Mouse (Mus musculus) MEL (cell line): ENCODE measurements around the gene Slmap. TPM values are rescaled to one million over a fixed set of nuclear protein-coding genes. Genes with fewer than 3 reads are reported as not detected.

Source experiments
- DNase-seq: peaks from one replicate; pipeline ENCODE4 v3.0.0; 2011; ENCODE audit warnings: low read depth, low spot score
- H3K27ac ChIP-seq: 2 replicates; pipeline ENCODE4 v1.5.1; 2012; ENCODE audit warnings: low read depth, mild to moderate bottlenecking, control low read depth, low read length, moderate library complexity; ENCODE audit not compliant: control insufficient read depth
- H3K27me3 ChIP-seq, 2 experiments: fragments of 150-350 bp in 1 of 2; sonication (generic) in 1 of 2; 2 replicates each; pipeline ENCODE4 v1.6.1; 2012; ENCODE audit warnings: low read length in 2 of 2, mild to moderate bottlenecking in 2 of 2, improper control_type of control experiment in 1 of 2, moderate library complexity in 1 of 2; ENCODE audit not compliant: insufficient read depth in 2 of 2, control insufficient read depth in 1 of 2
- H3K36me3 ChIP-seq, 2 experiments: 2 replicates each; pipeline ENCODE4 v1.6.1; 2012 to 2014; ENCODE audit warnings: low read length in 2 of 2, improper control_type of control experiment in 1 of 2, inconsistent platforms in 1 of 2, mild to moderate bottlenecking in 1 of 2; ENCODE audit not compliant: insufficient read depth in 2 of 2, control insufficient read depth in 1 of 2
- H3K4me1 ChIP-seq, 2 experiments: fragments of 150-350 bp in 1 of 2; sonication (generic) in 1 of 2; 2 replicates each; pipeline ENCODE4 v1.6.1; 2012; ENCODE audit warnings: low read length in 2 of 2, improper control_type of control experiment in 1 of 2, mild to moderate bottlenecking in 1 of 2; ENCODE audit not compliant: insufficient read depth in 2 of 2, control insufficient read depth in 1 of 2
- H3K4me3 ChIP-seq, 2 experiments: fragments of 150-350 bp in 1 of 2; sonication (generic) in 1 of 2; 2 replicates each; pipeline ENCODE4 v1.5.1; 2012; ENCODE audit warnings: low read depth in 2 of 2, low read length in 2 of 2, mild to moderate bottlenecking in 2 of 2, moderate library complexity in 2 of 2, control low read depth in 1 of 2, improper control_type of control experiment in 1 of 2; ENCODE audit not compliant: control insufficient read depth in 1 of 2, insufficient read depth in 1 of 2
- H3K79me2 ChIP-seq: 2 replicates; pipeline ENCODE4 v1.6.1; 2012; ENCODE audit warnings: mild to moderate bottlenecking, low read length, moderate library complexity; ENCODE audit not compliant: control insufficient read depth, poor library complexity, insufficient read depth
- H3K9ac ChIP-seq: 2 replicates; pipeline ENCODE4 v1.6.1; 2012; ENCODE audit warnings: low read depth, mild to moderate bottlenecking, control low read depth, low read length, moderate library complexity; ENCODE audit not compliant: control insufficient read depth, poor library complexity, severe bottlenecking
- H3K9me3 ChIP-seq: fragments of 150-350 bp; sonication (generic); replicated peaks from 2 replicates; pipeline ENCODE4 v1.6.1; 2012; ENCODE audit warnings: mild to moderate bottlenecking, low read length, improper control_type of control experiment, moderate library complexity; ENCODE audit not compliant: insufficient read depth
- BHLHE40 ChIP-seq: IDR thresholded peaks from 2 replicates; pipeline ENCODE4 v1.6.1; 2012; ENCODE audit warnings: low read depth, mild to moderate bottlenecking, inconsistent platforms, low read length, improper control_type of control experiment, borderline replicate concordance
- CHD1 ChIP-seq: IDR thresholded peaks from 2 replicates; pipeline ENCODE4 v1.6.1; 2012; ENCODE audit warnings: low read depth, mild to moderate bottlenecking, inconsistent platforms, low read length, improper control_type of control experiment
- E2F4 ChIP-seq: IDR thresholded peaks from 2 replicates; pipeline ENCODE4 v1.6.1; 2011; ENCODE audit warnings: low read depth, low read length, improper control_type of control experiment, borderline replicate concordance
- EP300 ChIP-seq, 2 experiments: IDR thresholded peaks; 2 replicates each; pipeline ENCODE4 v1.6.1; 2011; ENCODE audit warnings: improper control_type of control experiment in 2 of 2, low read length in 2 of 2, low read depth in 1 of 2, mild to moderate bottlenecking in 1 of 2
- ETS1 ChIP-seq: IDR thresholded peaks from 2 replicates; pipeline ENCODE4 v1.6.1; 2012; ENCODE audit warnings: low read depth, mild to moderate bottlenecking, inconsistent platforms, low read length, improper control_type of control experiment, moderate library complexity
- JUND ChIP-seq: IDR thresholded peaks from 2 replicates; pipeline ENCODE4 v1.6.1; 2011; ENCODE audit warnings: low read depth, mild to moderate bottlenecking, improper control_type of control experiment, low read length
- MAX ChIP-seq: IDR thresholded peaks from 2 replicates; pipeline ENCODE4 v1.6.1; 2011; ENCODE audit warnings: low read length, improper control_type of control experiment
- MEF2A ChIP-seq: IDR thresholded peaks from 2 replicates; pipeline ENCODE4 v1.6.1; 2014; ENCODE audit warnings: low read depth, mild to moderate bottlenecking, inconsistent platforms, low read length, improper control_type of control experiment; ENCODE audit not compliant: poor library complexity, insufficient replicate concordance, severe bottlenecking; ENCODE audit errors: extremely low read depth
- MXI1 ChIP-seq: IDR thresholded peaks from 2 replicates; pipeline ENCODE4 v1.6.1; 2011; ENCODE audit warnings: mild to moderate bottlenecking, low read depth, low read length, improper control_type of control experiment
- MYB ChIP-seq: IDR thresholded peaks from 2 replicates; pipeline ENCODE4 v1.6.1; 2011; ENCODE audit warnings: mild to moderate bottlenecking, low read depth, low read length, improper control_type of control experiment
- NELFE ChIP-seq: IDR thresholded peaks from 2 replicates; pipeline ENCODE4 v1.6.1; 2011; ENCODE audit warnings: low read depth, low read length, improper control_type of control experiment
- POLR2AphosphoS2 ChIP-seq: IDR thresholded peaks from 2 replicates; pipeline ENCODE4 v1.6.1; 2011; ENCODE audit warnings: low read length, improper control_type of control experiment
- RAD21 ChIP-seq: IDR thresholded peaks from 2 replicates; pipeline ENCODE4 v1.6.1; 2011; ENCODE audit warnings: mild to moderate bottlenecking, low read depth, low read length, improper control_type of control experiment
- RCOR1 ChIP-seq: IDR thresholded peaks from 2 replicates; pipeline ENCODE4 v1.6.1; 2012; ENCODE audit warnings: low read depth, mild to moderate bottlenecking, inconsistent platforms, low read length, improper control_type of control experiment
- TBP ChIP-seq: IDR thresholded peaks from 2 replicates; pipeline ENCODE4 v1.8.0; 2011; ENCODE audit warnings: low read depth, low read length, improper control_type of control experiment
- TCF12 ChIP-seq: IDR thresholded peaks from 2 replicates; pipeline ENCODE4 v1.6.1; 2014; ENCODE audit warnings: low read depth, mild to moderate bottlenecking, inconsistent platforms, low read length, improper control_type of control experiment, moderate library complexity
- UBTF ChIP-seq: IDR thresholded peaks from 2 replicates; pipeline ENCODE4 v1.6.1; 2012; ENCODE audit warnings: low read depth, mild to moderate bottlenecking, inconsistent platforms, low read length, improper control_type of control experiment, moderate library complexity, borderline replicate concordance; ENCODE audit not compliant: insufficient read depth
- USF1 ChIP-seq: IDR thresholded peaks from 2 replicates; pipeline ENCODE4 v1.6.1; 2014; ENCODE audit warnings: low read depth, mild to moderate bottlenecking, inconsistent platforms, low read length, improper control_type of control experiment, moderate library complexity
- USF2 ChIP-seq, 2 experiments: IDR thresholded peaks; 2 replicates each; pipeline ENCODE4 v1.6.1; 2011 to 2012; ENCODE audit warnings: improper control_type of control experiment in 2 of 2, low read length in 2 of 2, borderline replicate concordance in 1 of 2, inconsistent platforms in 1 of 2, low read depth in 1 of 2, mild to moderate bottlenecking in 1 of 2; ENCODE audit not compliant: insufficient read depth in 1 of 2
- ZNF384 ChIP-seq: IDR thresholded peaks from 2 replicates; pipeline ENCODE4 v1.6.1; 2012; ENCODE audit warnings: low read depth, mild to moderate bottlenecking, inconsistent platforms, low read length, improper control_type of control experiment
- polyA plus RNA-seq, 2 experiments: library from polyadenylated mRNA; stranded (reverse) in 1 of 2; unstranded in 1 of 2; fragments of >175 nt in 1 of 2; fragments of >200 nt in 1 of 2; gene quantifications; 2 replicates each; pipeline versions ENCODE4 v1.2.1 to v1.2.4; 2012; ENCODE audit warnings: low replicate concordance in 2 of 2, low read depth in 1 of 2; ENCODE audit not compliant: insufficient read length in 2 of 2, insufficient read depth in 1 of 2, missing spikeins in 1 of 2
- total RNA-seq: library from RNA; depleted of rRNA; stranded (reverse); fragments of 300-350 nt; gene quantifications from 2 replicates; pipeline ENCODE4 v1.2.3, GENCODE M21; 2012

Gene Slmap
- total and polyA plus RNA-seq, 3 experiments = 21.4 to 41.9 TPM; not detected in 1

- peaks cover 11 to 12% of the 10 kb centered on the region in 2 experiments for H3K4me1 ChIP-seq
Observed at GRCm38 (mm10) chr14:26550712-26551111, 16.0 kb upstream of the Slmap start.

GRCm38 (mm10) chr14:26547516-26548488 is 13.1 kb upstream of the Slmap start:
- Histone ChIP-seq H3K27me3 (no peaks in the 10 kb centered on the region), H3K4me3 (no peak overlapping the region), H3K4me1 (peaks cover 6 to 7% of the 10 kb centered on the region in 2 experiments), H3K36me3 (peaks cover 0 to 10% of the 10 kb centered on the region in 2 experiments; a peak in 2 of 4 replicates), H3K9ac (no peak overlapping the region), H3K27ac (no peak overlapping the region), H3K9me3 (no peaks in the 10 kb centered on the region), H3K79me2 (no peaks in the 10 kb centered on the region)
- no peak for DNase-seq
- TF ChIP-seq MXI1 (no peak), MEF2A (no peak), USF2 (IDR thresholded peaks at IDR 0.05; ENCODE audit: borderline replicate concordance in 1 of 2, insufficient read depth in 1 of 2, low read depth in 1 of 2, low read length in 2 of 2) (no peak)

More at GRCm38 (mm10) chr14:26550712-26551111, 16.0 kb upstream of the Slmap start:
- no peak overlapping the region for H3K4me3 ChIP-seq
- H3K36me3 ChIP-seq = peaks cover 0 to 15% of the 10 kb centered on the region in 2 experiments; a peak in 2 of 4 replicates
- TF ChIP-seq RCOR1 = no peak
- no peak for TF ChIP-seq CHD1
- TF ChIP-seq USF1 = no peak
- TF ChIP-seq, all 39 proteins: peak for 0
- no peaks in the 10 kb centered on the region for H3K27me3 ChIP-seq
- H3K27ac ChIP-seq = no peak overlapping the region
- no peak for DNase-seq
- H3K9ac ChIP-seq = no peak overlapping the region
- no peaks in the 10 kb centered on the region for H3K9me3 ChIP-seq
- no peaks in the 10 kb centered on the region for H3K79me2 ChIP-seq

- no peaks in the 10 kb centered on the region; a peak in 2 of 4 replicates for H3K27me3 ChIP-seq
- DNase-seq = no peak
- TF ChIP-seq MAX (no peak), ETS1 (no peak), BHLHE40 (no peak), MYB (no peak), USF1 (no peak), MEF2A (no peak), TCF12 (no peak), RAD21 (no peak), ZNF384 (no peak), RCOR1 (no peak), POLR2AphosphoS2 (no peak), UBTF (no peak), E2F4 (no peak), TBP (no peak), NELFE (no peak), EP300 (IDR thresholded peaks at IDR 0.05; ENCODE audit: low read depth in 1 of 2, low read length in 2 of 2) (no peak), JUND (no peak)
- H3K9me3 ChIP-seq = no peaks in the 10 kb centered on the region
- no peaks in the 10 kb centered on the region for H3K36me3 ChIP-seq
- H3K4me1 ChIP-seq = no peaks in the 10 kb centered on the region
- no peaks in the 10 kb centered on the region for H3K79me2 ChIP-seq
- no peak overlapping the region for H3K27ac ChIP-seq
- H3K4me3 ChIP-seq = no peak overlapping the region
- H3K9ac ChIP-seq = no peak overlapping the region
Observed at GRCm38 (mm10) chr14:26542136-26542535, 7.4 kb upstream of the Slmap start.
